Mouse (Mus musculus) limb, embryonic 14.5 days (tissue): ENCODE data around the gene Zfp385b. TPM values are rescaled to one million over a fixed set of nuclear protein-coding genes. Genes with fewer than 3 reads are reported as not detected.

Experiments used
- ATAC-seq: fragments of 200-750 bp; cut with Nextera tagmentation; 2 replicates; pipeline ENCODE4 v1.8.0; 2017; ENCODE audit warnings: low read depth, moderate number of reproducible peaks, moderate TSS enrichment; ENCODE audit not compliant: low FRiP score
- DNase-seq: peaks from one replicate; pipeline ENCODE4 v3.0.0-alpha.2; 2015; ENCODE audit warnings: low spot score
- H3K27ac ChIP-seq: fragments of 300-500 bp; sonication (generic); replicated peaks from 2 replicates; pipeline ENCODE4 v1.5.1; 2014; ENCODE audit warnings: low read depth, mild to moderate bottlenecking, low read length, moderate library complexity, mixed read lengths
- H3K27me3 ChIP-seq: fragments of 300-500 bp; sonication (generic); 2 replicates; pipeline ENCODE4 v1.6.1; 2014; ENCODE audit warnings: low read length, mixed read lengths; ENCODE audit not compliant: control insufficient read depth, insufficient read depth
- H3K36me3 ChIP-seq: fragments of 300-500 bp; sonication (generic); 2 replicates; pipeline ENCODE4 v1.6.1; 2014; ENCODE audit warnings: mild to moderate bottlenecking, low read length, moderate library complexity, mixed read lengths; ENCODE audit not compliant: control insufficient read depth, insufficient read depth
- H3K4me1 ChIP-seq: fragments of 300-500 bp; sonication (generic); 2 replicates; pipeline ENCODE4 v1.6.1; 2014; ENCODE audit warnings: antibody characterized with exemption, low read length, mixed read lengths; ENCODE audit not compliant: control insufficient read depth, insufficient read depth
- H3K4me2 ChIP-seq: fragments of 300-500 bp; sonication (generic); replicated peaks from 2 replicates; pipeline ENCODE4 v1.6.1; 2014; ENCODE audit warnings: low read depth, mild to moderate bottlenecking, low read length, moderate library complexity; ENCODE audit not compliant: severe bottlenecking
- H3K4me3 ChIP-seq: fragments of 300-500 bp; sonication (generic); replicated peaks from 2 replicates; pipeline ENCODE4 v1.5.1; 2014; ENCODE audit warnings: low read length
- H3K9ac ChIP-seq: fragments of 300-500 bp; sonication (generic); 2 replicates; pipeline ENCODE4 v1.6.1; 2014; ENCODE audit warnings: mild to moderate bottlenecking, low read depth, low read length, moderate library complexity; ENCODE audit not compliant: severe bottlenecking
- H3K9me3 ChIP-seq: fragments of 300-500 bp; sonication (generic); 2 replicates; pipeline ENCODE4 v1.6.1; 2016; ENCODE audit warnings: low read length; ENCODE audit not compliant: control insufficient read depth
- POLR2A ChIP-seq: fragments of 200-500 bp; IDR thresholded peaks from 2 replicates; pipeline ENCODE4 v1.8.0; 2012; ENCODE audit warnings: inconsistent platforms, mild to moderate bottlenecking, moderate library complexity, borderline replicate concordance; ENCODE audit not compliant: insufficient read depth, insufficient read length; ENCODE audit errors: extremely low read depth
- WGBS: fragments of 180-500 bp; shearing (Covaris S2); extraction: QIAGEN DNeasy Blood & Tissue Kit; methylation state at CpG from one replicate; pipeline ENCODE4 v1.1.7; 2014; 5-methylcytosine and 5-hydroxymethylcytosine counted together
- polyA plus RNA-seq, 2 experiments: library from polyadenylated mRNA; depleted of rRNA in 1 of 2; stranded (reverse) in 1 of 2; unstranded in 1 of 2; fragments of >200 nt; fragmentation: Nextera tagmentation in 1 of 2; extraction: Ambion mirVana in 1 of 2; gene quantifications; 2 replicates each; pipeline versions ENCODE4 v1.2.1 to v1.2.3; 2012 to 2014

Zfp385b gene
- polyA plus RNA-seq, 2 experiments = 12.0 to 13.8 TPM

GRCm38 (mm10) chr2:77838688-77839087 lies 19.2 kb upstream of the Zfp385b start:
- no peak overlapping the region for H3K27ac ChIP-seq
- no peaks in the 10 kb centered on the region for H3K27me3 ChIP-seq
- no peak for TF ChIP-seq POLR2A
- no peak overlapping the region for H3K4me3 ChIP-seq
- H3K4me2 ChIP-seq = no peak overlapping the region
- DNase-seq (no peak), ATAC-seq (no peak)
- H3K4me1 ChIP-seq = no peaks in the 10 kb centered on the region
- H3K9me3 ChIP-seq = no peaks in the 10 kb centered on the region
- no peaks in the 10 kb centered on the region for H3K36me3 ChIP-seq
- 81% methylated on average over 1 of the region's 1 CpGs for WGBS
- no peak overlapping the region for H3K9ac ChIP-seq

DNA sequence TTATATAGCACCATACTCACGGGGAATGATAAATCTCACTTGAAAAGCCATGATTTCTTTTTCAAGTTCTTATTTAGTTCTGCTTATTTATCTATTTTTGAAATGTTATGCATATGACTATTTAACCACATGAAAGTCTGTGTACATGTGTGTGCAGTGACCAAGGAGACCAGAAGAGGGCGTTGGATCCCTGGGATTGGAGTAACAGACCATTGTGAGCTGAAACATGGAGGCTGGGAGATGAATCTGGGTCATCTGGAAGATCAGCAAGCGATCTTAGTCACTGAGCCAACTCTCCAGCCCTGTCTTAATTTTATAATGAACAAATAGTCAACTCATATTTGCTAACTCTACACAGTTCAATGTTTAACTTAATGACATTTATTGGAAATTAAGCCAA lies 16.3 kb upstream of the Zfp385b start:
- H3K4me1 ChIP-seq = no peaks in the 10 kb centered on the region
- no peak overlapping the region for H3K4me2 ChIP-seq
- H3K4me3 ChIP-seq = no peak overlapping the region
- H3K27me3 ChIP-seq = no peaks in the 10 kb centered on the region
- WGBS = 54% methylated on average over 3 of the region's 3 CpGs
- TF ChIP-seq POLR2A = no peak
- no peak for ATAC-seq
- H3K36me3 ChIP-seq = no peaks in the 10 kb centered on the region
- no peak overlapping the region for H3K27ac ChIP-seq
- no peaks in the 10 kb centered on the region for H3K9me3 ChIP-seq
- no peak overlapping the region for H3K9ac ChIP-seq
- no peak for DNase-seq

- Histone ChIP-seq H3K27ac (no peak overlapping the region), H3K4me3 (no peak overlapping the region), H3K4me2 (no peak overlapping the region), H3K9me3 (no peaks in the 10 kb centered on the region), H3K4me1 (no peaks in the 10 kb centered on the region), H3K9ac (no peak overlapping the region), H3K27me3 (no peaks in the 10 kb centered on the region), H3K36me3 (no peaks in the 10 kb centered on the region)
- no peak for DNase-seq
- ATAC-seq = no peak
- 72% methylated on average over 7 of the region's 7 CpGs for WGBS
- TF ChIP-seq POLR2A = no peak
Measured at GRCm38 (mm10) chr2:77826133-77826828, 6.8 kb upstream of the Zfp385b start.

GRCm38 (mm10) chr2:77823026-77823425 lies 3.6 kb upstream of the Zfp385b start:
- no peak for ATAC-seq
- Histone ChIP-seq H3K27ac (no peak overlapping the region), H3K36me3 (no peaks in the 10 kb centered on the region), H3K4me1 (no peaks in the 10 kb centered on the region), H3K9me3 (no peaks in the 10 kb centered on the region), H3K4me3 (no peak overlapping the region), H3K27me3 (no peaks in the 10 kb centered on the region), H3K9ac (no peak overlapping the region), H3K4me2 (no peak overlapping the region)
- 88% methylated on average over 5 of the region's 5 CpGs for WGBS
- no peak for TF ChIP-seq POLR2A
- DNase-seq = no peak

DNA sequence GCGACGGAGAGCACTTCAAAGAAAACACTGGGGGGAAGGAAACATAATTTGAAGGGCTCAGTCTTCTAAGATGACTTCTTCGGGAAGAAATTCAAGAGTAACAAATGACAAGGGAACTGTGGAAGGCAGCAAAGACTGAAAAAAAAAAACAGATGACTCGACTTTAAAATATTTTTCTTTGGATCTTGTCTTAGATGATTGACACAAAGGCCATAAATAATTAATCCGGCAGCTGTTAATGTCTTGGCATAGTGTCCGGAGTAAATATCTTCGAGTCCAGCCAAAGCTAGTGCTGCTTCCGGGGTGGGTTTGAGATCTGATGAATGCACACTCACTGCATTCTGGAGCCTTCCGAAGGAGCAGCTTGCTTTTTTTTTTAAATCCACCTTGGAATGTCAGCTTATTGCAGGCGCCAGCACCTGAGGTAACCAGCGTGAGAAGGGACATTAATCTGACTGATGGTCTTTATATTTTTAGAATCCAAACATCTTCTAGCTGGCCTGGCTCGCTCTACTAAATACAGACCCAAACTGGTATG lies 2.0 kb downstream of the Zfp385b start:
- H3K9ac ChIP-seq = peak overlapping the region; percentile 68
- no peak for ATAC-seq
- peak overlapping the region; percentile 66 for H3K4me3 ChIP-seq
- H3K9me3 ChIP-seq = no peaks in the 10 kb centered on the region
- TF ChIP-seq POLR2A = no peak
- no peak for DNase-seq
- 21% methylated on average over 12 of the region's 12 CpGs for WGBS
- peaks cover 11% of the 10 kb centered on the region for H3K4me1 ChIP-seq
- H3K27ac ChIP-seq = no peak overlapping the region
- peak overlapping the region; percentile 99 for H3K4me2 ChIP-seq
- no peaks in the 10 kb centered on the region for H3K36me3 ChIP-seq
- H3K27me3 ChIP-seq = peaks cover 25% of the 10 kb centered on the region
